Mouse (Mus musculus) heart, adult 2 months (tissue): ENCODE measurements around the gene Snrk.

Source experiments
- CTCF ChIP-seq: fragments of 200-600 bp; IDR thresholded peaks from 2 replicates; pipeline ENCODE4 v1.8.1; 2022; ENCODE audit warnings: antibody characterized with exemption, mild to moderate bottlenecking, moderate library complexity
- POLR2A ChIP-seq: fragments of 200-500 bp; IDR thresholded peaks from 2 replicates; pipeline ENCODE4 v1.6.1; 2011; ENCODE audit warnings: mild to moderate bottlenecking, low read depth, low read length, control low read depth; ENCODE audit not compliant: insufficient read depth

- TF ChIP-seq POLR2A (peak; percentile 61; the same call in 1 of the 2 replicates), CTCF (no peak)
These were observed 32.9 kb upstream of the Snrk start for GRCm38 (mm10) chr9:122084175-122084574.
